Comparison of ENCODE assay signal across 15 mouse cellular contexts in the genomic region with DNA sequence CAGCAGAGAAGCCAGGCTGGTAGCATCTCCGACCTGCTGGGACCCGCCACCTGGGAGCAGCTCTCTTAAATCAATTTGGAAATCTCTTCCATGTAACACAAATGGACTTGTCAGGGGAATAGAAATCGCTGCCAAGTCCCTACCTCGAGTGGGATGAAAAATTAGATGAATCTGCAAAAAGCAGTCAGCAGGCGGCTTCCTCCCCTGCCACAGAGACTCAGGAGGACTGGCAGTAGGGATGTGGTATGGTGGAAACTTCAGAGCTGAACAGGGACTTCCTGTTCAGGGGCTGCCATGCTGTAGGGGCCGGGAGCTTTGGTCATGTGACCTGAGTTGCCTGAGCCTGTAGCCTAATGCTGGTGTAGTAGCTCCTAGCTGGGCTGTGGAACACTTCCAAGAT.
DNase-seq lines count a peak whose midpoint lies in the region; ATAC-seq and TF ChIP-seq lines count a peak whose summit lies in the region.
"Had no signal": no experiment of that assay in that cellular context is flagged by ENCODE, and none has a peak within 500 bp of the region (broad histone marks: within the 10 kb centered on the region; RNA-seq: fewer than 3 reads in every experiment).

No protein-coding gene starts in this region.

- 13% methylated on average over 6 of the region's 6 CpGs for WGBS in cerebellum, adult 2 months
- 47% methylated on average over 6 of the region's 6 CpGs for WGBS in liver, embryonic 11.5 days

- no peaks in the 10 kb centered on the region for H3K9me3 ChIP-seq in liver, embryonic 11.5 days (ENCODE audit: control insufficient read depth, low read length)
- H3K9me3 ChIP-seq: embryonic facial prominence, embryonic 12.5 days; hindbrain, embryonic 13.5 days; liver, embryonic 15.5 days; midbrain, embryonic 10.5 days had no signal

- ATAC-seq in cerebellum, adult (ENCODE audit: insufficient number of reproducible peaks, low FRiP score, low TSS enrichment) = peak; percentile 43; the same call in 1 of the 2 replicates
- ATAC-seq in megakaryocyte progenitor cell, adult 5-6 weeks (replicated peaks; ENCODE audit: poor library complexity) = peak; percentile 54; the same call in 1 of the 2 replicates
- no peak for ATAC-seq in liver, embryonic 11.5 days (replicated peaks; ENCODE audit: low FRiP score)

- no peak overlapping the region for H3K27ac ChIP-seq in cerebellum, adult 2 months (ENCODE audit: insufficient read depth, low read length)
- H3K27ac ChIP-seq in liver, embryonic 11.5 days (ENCODE audit: low read depth, low read length) = no peak overlapping the region
- H3K27ac ChIP-seq: embryonic facial prominence, embryonic 12.5 days; hindbrain, embryonic 13.5 days; liver, embryonic 15.5 days; midbrain, embryonic 10.5 days had no signal

- H3K4me3 ChIP-seq in cerebellum, adult 2 months (replicated peaks; ENCODE audit: insufficient read depth, low read depth, low read length) = no peak overlapping the region
- no peak overlapping the region for H3K4me3 ChIP-seq in liver, embryonic 11.5 days (ENCODE audit: low read depth, low read length)
- H3K4me3 ChIP-seq: embryonic facial prominence, embryonic 12.5 days; hindbrain, embryonic 13.5 days; liver, embryonic 15.5 days; midbrain, embryonic 10.5 days had no signal

- no peak for TF ChIP-seq POLR2A in cerebellum, adult 2 months (IDR thresholded peaks at IDR 0.05; ENCODE audit: borderline replicate concordance, insufficient read depth, low read length)

- DNase-seq in cerebellum, postnatal 4 days (ENCODE audit: low spot score in 2 of 2) = no peak
- peak; percentile 36 to 59 for DNase-seq in cerebellum, adult 2 months
- DNase-seq in layer of hippocampus, adult 11-12 months (ENCODE audit: low spot score) = peak; percentile 58
- DNase-seq in heart, postnatal 36 days = no peak
- no peak for DNase-seq in liver, embryonic 11.5 days (ENCODE audit: low spot score)
- DNase-seq in heart, adult 9 months (ENCODE audit: low spot score in 2 of 2) = no peak
- DNase-seq: adrenal gland, adult 2 months; gastrocnemius, postnatal 14 days; kidney, postnatal 36 days had no signal

- H3K4me2 ChIP-seq in liver, embryonic 11.5 days = no peak overlapping the region
- H3K4me2 ChIP-seq: embryonic facial prominence, embryonic 12.5 days; hindbrain, embryonic 13.5 days; liver, embryonic 15.5 days had no signal

- TF ChIP-seq CTCF in cerebellum, adult 2 months (IDR thresholded peaks at IDR 0.05; ENCODE audit: borderline replicate concordance, insufficient read depth, low read depth, low read length) = no peak

- H3K9ac ChIP-seq in liver, embryonic 11.5 days (ENCODE audit: low read depth, low read length) = no peak overlapping the region
- H3K9ac ChIP-seq: embryonic facial prominence, embryonic 12.5 days; hindbrain, embryonic 13.5 days; liver, embryonic 15.5 days had no signal

- intact Hi-C loops in heart, postnatal 36 days (cut with DNase I) = no loop called here

- no peaks in the 10 kb centered on the region for H3K27me3 ChIP-seq in cerebellum, adult 2 months (ENCODE audit: control insufficient read depth, insufficient read depth, low read length)
- H3K27me3 ChIP-seq in liver, embryonic 11.5 days (replicated peaks; ENCODE audit: control insufficient read depth, insufficient read depth, low read length) = no peaks in the 10 kb centered on the region
- H3K27me3 ChIP-seq: embryonic facial prominence, embryonic 12.5 days; liver, embryonic 15.5 days had no signal

- no peaks in the 10 kb centered on the region for H3K36me3 ChIP-seq in liver, embryonic 11.5 days (ENCODE audit: control insufficient read depth, insufficient read depth, low read length)
- H3K36me3 ChIP-seq: embryonic facial prominence, embryonic 12.5 days; hindbrain, embryonic 13.5 days; liver, embryonic 15.5 days; midbrain, embryonic 10.5 days had no signal

- peaks cover 15% of the 10 kb centered on the region for H3K4me1 ChIP-seq in cerebellum, adult 2 months (ENCODE audit: control insufficient read depth, insufficient read depth, low read length)
- H3K4me1 ChIP-seq in liver, embryonic 11.5 days (replicated peaks; ENCODE audit: control insufficient read depth, insufficient read depth, low read length) = no peaks in the 10 kb centered on the region
- H3K4me1 ChIP-seq: embryonic facial prominence, embryonic 12.5 days; liver, embryonic 15.5 days had no signal

Comparison
In these comparisons a context has a peak if more than half of its experiments do, and no peak if none do; other contexts are left out.
1. DNase-seq: peak in cerebellum, adult 2 months (2 of 2) and layer of hippocampus, adult 11-12 months (single experiment); none in cerebellum, postnatal 4 days (0 of 2), heart, postnatal 36 days (0 of 2), liver, embryonic 11.5 days (single experiment) and heart, adult 9 months (0 of 2).